Mouse (Mus musculus) heart, embryonic 13.5 days (tissue): ENCODE measurements around the gene Nmur1. TPM values are rescaled to one million over a fixed set of nuclear protein-coding genes. Genes with fewer than 3 reads are reported as not detected.
A peak's percentile ranks its signal among the peaks of the same experiment; 100 is the strongest.

Experiments used
- ATAC-seq: fragments of 200-750 bp; cut with Nextera tagmentation; 2 replicates; pipeline ENCODE4 v1.8.0; 2017; ENCODE audit warnings: moderate TSS enrichment; ENCODE audit not compliant: insufficient number of reproducible peaks, low FRiP score, low TSS enrichment; ENCODE audit errors: extremely low read depth
- H3K27ac ChIP-seq: fragments of 300-500 bp; sonication (generic); replicated peaks from 2 replicates; pipeline ENCODE4 v1.5.1; 2015; ENCODE audit warnings: moderate library complexity, mild to moderate bottlenecking, inconsistent platforms
- H3K27me3 ChIP-seq: fragments of 300-500 bp; sonication (generic); replicated peaks from 2 replicates; pipeline ENCODE4 v1.6.1; 2015; ENCODE audit warnings: mild to moderate bottlenecking, inconsistent platforms
- H3K36me3 ChIP-seq: fragments of 300-500 bp; sonication (generic); 2 replicates; pipeline ENCODE4 v1.6.1; 2015; ENCODE audit warnings: mild to moderate bottlenecking, inconsistent platforms
- H3K4me1 ChIP-seq: fragments of 300-500 bp; sonication (generic); 2 replicates; pipeline ENCODE4 v1.6.1; 2015; ENCODE audit warnings: inconsistent platforms
- H3K4me2 ChIP-seq: fragments of 300-500 bp; sonication (generic); 2 replicates; pipeline ENCODE4 v1.6.1; 2015; ENCODE audit warnings: inconsistent platforms, mild to moderate bottlenecking, moderate library complexity
- H3K4me3 ChIP-seq: fragments of 300-500 bp; sonication (generic); 2 replicates; pipeline ENCODE4 v1.5.1; 2015; ENCODE audit warnings: moderate library complexity, mild to moderate bottlenecking, inconsistent platforms
- H3K9ac ChIP-seq: fragments of 300-500 bp; sonication (generic); 2 replicates; pipeline ENCODE4 v1.6.1; 2015; ENCODE audit warnings: inconsistent platforms, mild to moderate bottlenecking, moderate library complexity
- H3K9me3 ChIP-seq: fragments of 300-500 bp; sonication (generic); 2 replicates; pipeline ENCODE4 v1.6.1; 2016; ENCODE audit warnings: inconsistent platforms
- WGBS: fragments of 180-500 bp; shearing (Covaris S2); methylation state at CpG from one replicate; pipeline ENCODE4 v1.1.7; 2015; ENCODE audit warnings: mixed read lengths; 5-methylcytosine and 5-hydroxymethylcytosine counted together
- polyA plus RNA-seq: library from polyadenylated mRNA; unstranded; fragments of >200 nt; fragmentation: Nextera tagmentation; extraction: Ambion mirVana; gene quantifications from 2 replicates; pipeline ENCODE4 v1.2.1, GENCODE M21; 2015

The Nmur1 gene
- polyA plus RNA-seq, 1 experiment from 2014 or later: not detected

DNA sequence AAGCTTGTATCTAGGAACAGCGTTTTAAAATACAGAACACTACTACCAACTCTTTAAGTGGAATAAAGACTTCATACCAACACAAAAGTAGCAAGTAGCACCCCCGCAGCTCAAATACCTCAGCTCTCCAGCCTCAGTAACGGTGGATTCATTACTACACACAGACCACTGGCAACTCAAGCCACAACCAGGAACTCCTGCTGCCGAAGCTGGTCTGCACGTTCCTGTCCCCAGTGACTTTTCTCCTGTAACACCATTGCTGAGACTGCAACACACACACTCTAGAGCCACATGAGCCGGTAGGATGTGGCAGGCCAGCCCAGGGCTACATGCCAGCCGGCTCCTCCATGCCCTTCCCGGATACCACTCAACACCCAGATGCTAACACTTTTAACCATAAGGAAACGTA lies 46.9 kb downstream of the Nmur1 start:
- H3K4me3 ChIP-seq: 0 out of 2 replicates have a peak overlapping the region, but pooled peaks have one; percentile 6
- no peak for ATAC-seq

DNA sequence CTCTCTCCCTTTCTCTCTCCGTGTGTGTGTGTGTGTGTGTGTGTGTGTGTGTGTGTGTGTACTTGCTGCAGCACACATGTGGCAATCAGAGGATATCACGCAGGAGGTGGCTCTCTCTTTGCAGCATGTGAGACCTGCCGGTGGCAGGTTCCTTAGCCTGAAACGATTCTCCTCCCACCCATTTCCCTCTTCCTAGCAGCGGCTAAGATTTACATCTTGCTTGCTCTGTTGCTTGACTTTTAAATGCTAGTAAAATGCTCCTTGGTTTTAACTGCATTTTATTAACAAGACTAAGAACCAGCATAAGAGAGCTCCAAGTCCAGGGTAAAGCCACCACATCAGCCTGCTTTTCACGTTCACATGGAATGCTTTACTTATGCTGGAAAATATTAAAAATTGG lies 47.4 kb downstream of the Nmur1 start:
- ATAC-seq: no peak
- Histone ChIP-seq H3K36me3 (no peaks in the 10 kb centered on the region), H3K4me2 (peak overlapping the region; percentile 46), H3K27me3 (no peaks in the 10 kb centered on the region), H3K9ac (peak overlapping the region; percentile 50), H3K4me3 (0 out of 2 replicates have a peak overlapping the region, but pooled peaks have one; percentile 6), H3K27ac (peak overlapping the region; percentile 83), H3K9me3 (no peaks in the 10 kb centered on the region), H3K4me1 (peaks cover 42% of the 10 kb centered on the region)
- WGBS: 36% methylated on average over 6 of the region's 6 CpGs

More for the DNA sequence above, 46.9 kb downstream of the Nmur1 start:
- 32% methylated on average over 9 of the region's 9 CpGs for WGBS
- Histone ChIP-seq H3K36me3 (no peaks in the 10 kb centered on the region), H3K4me2 (peak overlapping the region; percentile 46), H3K9ac (peak overlapping the region; percentile 64), H3K27me3 (no peaks in the 10 kb centered on the region), H3K27ac (peak overlapping the region; percentile 83), H3K4me1 (peaks cover 42% of the 10 kb centered on the region), H3K9me3 (no peaks in the 10 kb centered on the region)

DNA sequence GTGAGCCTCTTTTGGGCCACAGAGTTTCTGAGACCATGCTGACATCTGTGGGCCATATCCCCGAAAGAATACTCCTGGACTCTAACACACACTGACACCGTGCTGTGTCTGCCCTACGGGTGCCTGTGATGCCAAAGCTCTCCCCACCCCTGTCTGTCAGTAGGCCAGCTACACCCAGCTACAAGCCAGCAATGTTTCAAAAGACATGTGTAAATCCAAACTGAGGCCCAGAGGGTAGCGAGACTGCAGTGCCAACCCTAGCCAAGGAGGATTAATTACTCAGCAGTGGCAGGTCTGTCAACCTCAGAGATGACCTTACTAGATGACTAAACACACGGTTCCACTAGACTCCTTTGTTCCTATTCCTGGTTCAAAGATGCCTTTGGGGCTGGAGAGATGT lies 49.7 kb downstream of the Nmur1 start:
- H3K9ac ChIP-seq: no peak overlapping the region
- H3K27ac ChIP-seq: no peak overlapping the region
- no peaks in the 10 kb centered on the region for H3K9me3 ChIP-seq
- no peaks in the 10 kb centered on the region for H3K36me3 ChIP-seq
- H3K27me3 ChIP-seq: no peaks in the 10 kb centered on the region
- H3K4me1 ChIP-seq: peaks cover 42% of the 10 kb centered on the region
- H3K4me2 ChIP-seq: no peak overlapping the region
- no peak overlapping the region for H3K4me3 ChIP-seq
- WGBS: 72% methylated on average over 5 of the region's 5 CpGs
- ATAC-seq: no peak

DNA sequence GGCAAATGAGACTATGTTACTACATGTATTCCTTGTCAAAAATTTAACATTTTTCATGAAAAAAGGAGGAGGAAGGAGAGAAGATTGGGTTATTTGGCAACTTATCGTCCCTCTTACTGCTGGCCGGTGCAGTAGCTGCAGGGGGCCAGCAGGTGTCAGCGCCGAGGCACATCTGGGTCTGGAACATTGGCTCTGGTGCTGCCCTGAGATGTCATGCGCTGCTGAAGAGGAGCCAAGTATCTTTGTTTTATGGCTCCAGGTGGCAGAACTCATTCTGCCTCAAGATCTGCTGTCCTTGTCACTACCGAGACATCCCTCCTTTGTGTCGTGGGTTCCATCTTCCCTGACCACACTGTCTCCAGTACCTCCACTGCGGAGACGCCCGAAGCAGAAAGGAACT lies 54.0 kb downstream of the Nmur1 start:
- H3K27me3 ChIP-seq: no peaks in the 10 kb centered on the region
- H3K4me2 ChIP-seq: no peak overlapping the region
- no peak overlapping the region for H3K4me3 ChIP-seq
- ATAC-seq: no peak
- no peaks in the 10 kb centered on the region for H3K36me3 ChIP-seq
- H3K9ac ChIP-seq: no peak overlapping the region
- H3K4me1 ChIP-seq: peaks cover 1% of the 10 kb centered on the region; the same call in 1 of the 2 replicates
- no peak overlapping the region for H3K27ac ChIP-seq
- no peaks in the 10 kb centered on the region for H3K9me3 ChIP-seq
- 42% methylated on average over 10 of the region's 10 CpGs for WGBS

DNA sequence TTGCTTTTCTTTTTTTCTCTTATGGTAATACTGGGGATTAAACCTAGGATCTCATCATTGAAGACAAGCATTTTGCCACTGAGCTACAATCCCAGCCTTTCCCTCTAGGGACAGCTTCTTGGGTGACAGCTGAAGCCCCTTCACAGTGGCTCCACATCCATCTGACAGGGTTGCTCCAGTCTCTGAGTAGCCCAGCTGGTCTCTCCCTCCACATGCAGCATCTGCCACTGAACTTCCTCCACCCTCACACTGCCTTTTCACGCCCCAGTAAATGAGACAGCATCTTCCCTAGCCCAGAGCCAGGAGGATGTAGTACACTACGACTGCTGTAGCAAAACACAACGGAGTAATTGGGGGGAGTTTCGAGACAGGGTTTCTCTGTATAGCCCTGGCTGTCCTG lies 57.9 kb downstream of the Nmur1 start:
- WGBS: 76% methylated on average over 4 of the region's 4 CpGs
- Histone ChIP-seq H3K4me3 (no peak overlapping the region), H3K4me2 (no peak overlapping the region), H3K27ac (no peak overlapping the region), H3K36me3 (no peaks in the 10 kb centered on the region), H3K9ac (no peak overlapping the region), H3K4me1 (no peaks in the 10 kb centered on the region; the same call in 1 of the 2 replicates), H3K9me3 (no peaks in the 10 kb centered on the region), H3K27me3 (no peaks in the 10 kb centered on the region)
- no peak for ATAC-seq

DNA sequence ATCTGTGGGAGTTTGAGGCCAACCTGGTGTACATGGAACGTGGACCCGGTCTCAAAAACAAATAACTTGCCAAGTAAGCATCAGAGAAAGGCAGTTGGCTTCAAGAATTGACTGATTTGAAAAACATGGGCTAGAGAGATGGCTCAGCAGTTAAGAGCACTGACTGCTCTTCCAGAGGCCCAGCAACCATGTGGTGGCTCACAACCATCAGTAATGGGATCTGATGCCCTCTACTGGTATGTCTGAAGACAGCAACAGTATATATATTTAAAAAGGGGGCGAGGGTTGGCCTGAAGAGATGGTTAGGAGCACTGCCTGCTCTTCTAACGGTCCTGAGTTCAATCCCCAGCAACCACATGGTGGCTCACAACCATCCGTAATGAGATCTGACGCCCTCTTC lies 62.4 kb downstream of the Nmur1 start:
- no peak overlapping the region for H3K27ac ChIP-seq
- no peaks in the 10 kb centered on the region for H3K9me3 ChIP-seq
- no peak overlapping the region for H3K4me2 ChIP-seq
- no peaks in the 10 kb centered on the region for H3K36me3 ChIP-seq
- 17% methylated on average over 6 of the region's 6 CpGs for WGBS
- no peak overlapping the region for H3K4me3 ChIP-seq
- ATAC-seq: no peak
- peaks cover 14% of the 10 kb centered on the region for H3K4me1 ChIP-seq
- H3K27me3 ChIP-seq: no peaks in the 10 kb centered on the region
- no peak overlapping the region for H3K9ac ChIP-seq

DNA sequence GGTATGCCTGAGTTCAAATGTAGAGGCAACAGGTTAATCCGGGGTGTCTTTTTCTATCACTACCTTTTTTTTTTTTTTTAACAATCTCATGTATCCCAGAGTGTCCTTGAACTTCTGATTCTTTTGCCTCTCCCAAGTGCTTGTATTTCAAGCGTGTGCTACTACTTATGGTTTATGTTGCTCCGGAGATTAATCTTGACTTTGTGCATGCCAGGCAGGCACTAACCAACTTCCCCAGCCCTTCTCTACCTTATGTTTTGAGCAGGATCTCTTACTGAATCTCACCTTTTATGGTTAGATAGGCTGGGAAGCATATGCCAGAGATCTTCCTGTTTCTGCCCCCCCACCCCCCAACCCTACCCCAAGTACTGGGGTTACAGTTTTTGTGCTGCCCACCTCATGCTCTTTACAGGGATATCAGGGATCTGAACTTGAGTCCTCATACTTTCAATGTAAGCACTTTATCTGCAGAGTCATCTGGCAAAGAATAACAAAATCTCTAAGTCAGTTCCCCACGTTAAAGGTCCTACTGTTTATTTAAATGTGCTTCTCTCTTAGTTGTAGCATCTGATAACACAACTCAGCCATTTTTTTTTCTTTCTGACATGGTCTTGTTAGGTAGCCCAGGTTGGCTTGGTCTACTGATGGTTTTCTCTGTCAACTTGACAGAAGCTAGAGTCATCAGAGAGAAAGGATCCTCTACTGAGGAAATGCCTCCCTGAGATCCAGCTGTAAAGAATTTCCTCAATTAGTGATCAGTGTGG lies 64.0 kb downstream of the Nmur1 start:
- no peaks in the 10 kb centered on the region for H3K27me3 ChIP-seq
- no peak overlapping the region for H3K4me3 ChIP-seq
- no peak for ATAC-seq
- H3K27ac ChIP-seq: no peak overlapping the region
- H3K9ac ChIP-seq: no peak overlapping the region
- 82% methylated on average over 4 of the region's 4 CpGs for WGBS
- no peaks in the 10 kb centered on the region for H3K9me3 ChIP-seq
- H3K4me2 ChIP-seq: no peak overlapping the region
- peaks cover 7% of the 10 kb centered on the region for H3K36me3 ChIP-seq
- peaks cover 26% of the 10 kb centered on the region for H3K4me1 ChIP-seq

DNA sequence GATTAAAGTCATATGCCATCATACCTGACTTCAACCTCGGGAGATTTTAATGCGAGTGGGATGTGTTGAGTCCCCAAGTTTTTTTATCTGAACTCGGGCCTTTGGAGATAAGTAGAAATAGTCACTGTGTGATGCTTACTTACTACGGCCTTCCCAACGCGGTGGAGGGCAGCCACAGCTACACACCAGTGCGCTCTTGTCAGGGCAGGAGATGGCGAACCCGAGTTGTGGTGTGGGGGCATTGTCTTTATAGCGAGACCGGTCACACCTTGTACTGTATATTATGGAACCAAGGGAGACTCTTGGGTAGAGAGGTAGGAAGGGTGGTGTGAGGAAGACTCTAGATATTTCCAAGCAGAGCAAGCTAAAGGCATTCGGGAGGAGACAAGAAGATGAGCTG lies 65.6 kb downstream of the Nmur1 start:
- H3K27me3 ChIP-seq: no peaks in the 10 kb centered on the region
- no peaks in the 10 kb centered on the region for H3K9me3 ChIP-seq
- peaks cover 23% of the 10 kb centered on the region for H3K36me3 ChIP-seq
- WGBS: 14% methylated on average over 12 of the region's 12 CpGs
- H3K27ac ChIP-seq: peak overlapping the region; percentile 100; the same call in 1 of the 2 replicates
- peak overlapping the region; percentile 75 for H3K4me3 ChIP-seq
- H3K4me1 ChIP-seq: peaks cover 28% of the 10 kb centered on the region
- ATAC-seq: no peak
- peak overlapping the region; percentile 96 for H3K9ac ChIP-seq
- peak overlapping the region; percentile 87 for H3K4me2 ChIP-seq

DNA sequence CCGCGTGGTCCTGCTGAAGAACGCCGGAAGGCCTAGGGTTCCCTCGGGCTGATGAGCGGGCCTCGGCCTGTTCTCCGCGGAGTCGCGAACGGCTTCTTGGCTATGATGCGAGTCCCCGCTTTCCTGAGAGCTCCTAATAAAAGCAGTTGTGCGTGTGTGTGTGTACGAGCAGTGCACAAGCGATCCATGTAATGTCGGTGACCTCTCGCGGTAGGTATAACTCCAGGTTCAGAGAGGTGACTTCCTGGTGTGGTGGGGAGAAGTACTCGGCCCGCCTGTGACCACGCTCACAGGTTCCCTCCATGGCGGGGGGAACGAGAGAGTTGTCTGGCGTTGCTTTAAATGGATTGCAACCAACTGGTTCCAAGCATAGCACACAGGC lies 66.2 kb downstream of the Nmur1 start:
- under 1% methylated on average over 26 of the region's 26 CpGs for WGBS
- no peaks in the 10 kb centered on the region for H3K9me3 ChIP-seq
- ATAC-seq: no peak
- H3K4me1 ChIP-seq: peaks cover 28% of the 10 kb centered on the region
- peak overlapping the region; percentile 87 for H3K4me2 ChIP-seq
- H3K27ac ChIP-seq: peak overlapping the region; percentile 100
- H3K9ac ChIP-seq: peak overlapping the region; percentile 96
- H3K27me3 ChIP-seq: no peaks in the 10 kb centered on the region
- H3K36me3 ChIP-seq: peaks cover 29% of the 10 kb centered on the region
- peak overlapping the region; percentile 75 for H3K4me3 ChIP-seq

DNA sequence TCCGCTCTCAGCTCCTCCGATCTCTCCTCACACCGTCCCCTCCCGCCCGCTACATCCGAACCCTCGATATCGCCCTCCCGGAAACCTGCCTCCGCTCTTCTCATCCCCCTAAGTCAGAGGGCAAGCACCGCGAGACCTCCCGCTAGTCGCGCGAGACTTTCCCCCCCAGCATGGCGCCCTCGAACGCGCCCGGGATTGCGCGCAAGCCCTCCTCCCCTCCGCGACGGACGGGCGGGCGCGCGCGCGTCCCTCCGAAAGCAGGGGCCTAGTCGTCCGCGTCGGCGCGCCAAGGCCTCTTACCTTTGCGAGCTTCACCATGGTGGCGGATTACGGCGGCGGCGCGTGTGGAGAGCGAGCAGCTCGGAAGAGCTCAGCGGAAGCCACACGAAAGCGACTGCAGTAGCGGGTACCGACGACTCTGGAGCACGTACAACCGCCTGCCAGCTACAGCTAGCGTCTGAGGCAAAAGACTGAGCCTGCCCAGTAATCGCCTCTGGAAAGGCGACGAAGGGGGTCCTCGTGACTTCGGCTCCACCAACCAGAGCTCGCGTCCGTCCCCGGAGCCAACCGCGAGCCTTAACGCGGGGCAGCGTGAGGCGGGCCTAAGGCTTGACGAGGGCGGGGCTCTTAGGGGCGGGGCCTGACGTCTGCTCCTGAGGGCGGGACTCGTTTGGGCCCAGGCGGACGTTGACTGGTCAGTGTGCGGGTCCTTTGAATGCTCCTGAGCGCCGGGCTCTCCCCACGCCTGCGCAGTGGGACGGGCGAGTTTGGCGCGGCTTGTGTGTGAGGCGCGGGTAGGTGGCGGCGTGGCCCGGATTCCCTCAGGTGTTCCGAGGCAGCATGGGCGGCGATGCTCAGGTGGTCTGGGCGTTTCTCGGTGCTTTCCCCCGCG lies 66.9 kb downstream of the Nmur1 start, which contains the start of gene Ncl:
Gene Ncl (minus strand): TSS at position 495 of the 892 bp plus-strand sequence.
- H3K36me3 ChIP-seq: peaks cover 36% of the 10 kb centered on the region
- H3K4me1 ChIP-seq: peaks cover 28% of the 10 kb centered on the region
- H3K9ac ChIP-seq: peak within 1 kb of the TSS; percentile 96
- H3K4me3 ChIP-seq: peak within 1 kb of the TSS; percentile 75
- no peaks in the 10 kb centered on the region for H3K27me3 ChIP-seq
- no peaks in the 10 kb centered on the region for H3K9me3 ChIP-seq
- H3K27ac ChIP-seq: peak within 1 kb of the TSS; percentile 100
- peak within 1 kb of the TSS; percentile 92 for H3K4me2 ChIP-seq
- WGBS: under 1% methylated on average over 102 of the region's 102 CpGs
- peak; percentile 99 for ATAC-seq

DNA sequence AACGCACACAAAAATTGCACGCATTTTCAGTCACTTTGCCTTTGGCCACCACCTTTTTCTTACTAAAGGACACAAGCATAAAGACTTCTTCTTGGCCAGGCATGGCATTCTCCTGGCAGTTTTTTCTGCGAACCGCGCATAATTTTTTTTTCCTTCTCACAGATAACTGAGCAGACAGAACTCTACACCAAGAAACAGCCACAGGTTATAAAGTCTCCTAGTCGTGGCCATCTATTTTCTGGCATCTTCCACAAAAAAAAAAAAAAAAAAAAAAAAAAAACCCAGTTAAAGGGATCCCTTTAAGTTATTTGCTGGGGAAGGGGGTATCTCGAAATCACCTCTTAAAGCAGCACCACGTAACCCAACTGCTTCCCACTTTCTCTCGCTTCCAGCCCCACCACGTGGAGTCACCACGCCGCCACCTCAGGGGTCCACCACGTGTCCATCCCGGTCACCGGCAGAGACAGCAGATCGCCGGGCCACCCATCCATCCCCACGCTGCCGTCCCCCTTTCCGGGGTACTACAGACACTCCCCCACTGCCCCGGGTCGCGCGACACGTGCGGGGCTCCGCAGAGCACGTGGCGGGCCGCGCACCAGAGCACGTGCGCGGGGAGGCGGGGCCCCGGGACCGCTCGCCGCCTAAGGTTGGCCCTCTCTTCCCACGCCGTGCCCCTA lies 67.7 kb downstream of the Nmur1 start:
- H3K4me3 ChIP-seq: peak overlapping the region; percentile 75
- under 1% methylated on average over 40 of the region's 41 CpGs for WGBS
- H3K27me3 ChIP-seq: no peaks in the 10 kb centered on the region
- H3K36me3 ChIP-seq: peaks cover 44% of the 10 kb centered on the region
- peak; percentile 58 for ATAC-seq
- H3K9ac ChIP-seq: peak overlapping the region; percentile 96
- peak overlapping the region; percentile 100 for H3K27ac ChIP-seq
- H3K9me3 ChIP-seq: no peaks in the 10 kb centered on the region
- H3K4me2 ChIP-seq: peak overlapping the region; percentile 92
- H3K4me1 ChIP-seq: peaks cover 28% of the 10 kb centered on the region
